Mouse (Mus musculus) forebrain, embryonic 10.5 days (tissue): ENCODE measurements around the gene Cacna1i. TPM values are rescaled to one million over a fixed set of nuclear protein-coding genes. Genes with fewer than 3 reads are reported as not detected.

Source experiments
- DNase-seq: peaks from one replicate; pipeline ENCODE4 v3.0.0-alpha.2; 2017; ENCODE audit warnings: low spot score; ENCODE audit errors: extremely low spot score
- H3K27ac ChIP-seq: fragments of 300-500 bp; sonication (generic); 2 replicates; pipeline ENCODE4 v1.5.1; 2016; ENCODE audit warnings: mild to moderate bottlenecking
- H3K27me3 ChIP-seq: fragments of 300-500 bp; sonication (generic); 2 replicates; pipeline ENCODE4 v1.6.1; 2016; ENCODE audit warnings: mild to moderate bottlenecking; ENCODE audit not compliant: poor library complexity, severe bottlenecking
- H3K36me3 ChIP-seq: fragments of 300-500 bp; sonication (generic); replicated peaks from 2 replicates; pipeline ENCODE4 v1.6.1; 2016; ENCODE audit warnings: mild to moderate bottlenecking, moderate library complexity
- H3K4me1 ChIP-seq: fragments of 300-500 bp; sonication (generic); 2 replicates; pipeline ENCODE4 v1.6.1; 2016
- H3K4me3 ChIP-seq: fragments of 300-500 bp; sonication (generic); 2 replicates; pipeline ENCODE4 v1.5.1; 2016; ENCODE audit warnings: mild to moderate bottlenecking, moderate library complexity
- H3K9me3 ChIP-seq: fragments of 300-500 bp; sonication (generic); 2 replicates; pipeline ENCODE4 v1.6.1; 2016; ENCODE audit warnings: mild to moderate bottlenecking, moderate library complexity
- WGBS: fragments of 180-500 bp; shearing (Covaris S2); methylation state at CpG from one replicate; pipeline ENCODE4 v1.1.7; 2016; 5-methylcytosine and 5-hydroxymethylcytosine counted together
- polyA plus RNA-seq: library from polyadenylated mRNA; unstranded; fragments of >200 nt; fragmentation: Nextera tagmentation; extraction: Ambion mirVana; gene quantifications from 2 replicates; pipeline ENCODE4 v1.2.1, GENCODE M21; 2016

The Cacna1i gene
- polyA plus RNA-seq, 1 experiment from 2014 or later = 0.04 TPM

- no peak for DNase-seq
- Histone ChIP-seq H3K27me3 (0 out of 2 replicates have a peak, but pooled peaks cover 4% of the 10 kb centered on the region), H3K9me3 (no peaks in the 10 kb centered on the region), H3K4me1 (peaks cover 13% of the 10 kb centered on the region), H3K36me3 (no peaks in the 10 kb centered on the region), H3K4me3 (no peak overlapping the region), H3K27ac (no peak overlapping the region)
- 86% methylated on average over 1 of the region's 1 CpGs for WGBS
Observed at GRCm38 (mm10) chr15:80399451-80399850, 112.4 kb downstream of the Cacna1i start.

GRCm38 (mm10) chr15:80401387-80401898, 114.4 kb downstream of the Cacna1i start:
- Histone ChIP-seq H3K4me3 (no peak overlapping the region), H3K9me3 (no peaks in the 10 kb centered on the region), H3K36me3 (no peaks in the 10 kb centered on the region), H3K27ac (no peak overlapping the region), H3K27me3 (no peaks in the 10 kb centered on the region), H3K4me1 (peaks cover 11% of the 10 kb centered on the region)
- WGBS = 58% methylated on average over 2 of the region's 2 CpGs
- no peak for DNase-seq

- no peaks in the 10 kb centered on the region for H3K27me3 ChIP-seq
- 81% methylated on average over 8 of the region's 8 CpGs for WGBS
Observed at GRCm38 (mm10) chr15:80401980-80402379, 114.9 kb downstream of the Cacna1i start.

GRCm38 (mm10) chr15:80407873-80408272, 120.8 kb downstream of the Cacna1i start:
- DNase-seq = no peak
- Histone ChIP-seq H3K36me3 (no peaks in the 10 kb centered on the region), H3K27me3 (no peaks in the 10 kb centered on the region), H3K4me3 (no peak overlapping the region), H3K27ac (0 out of 2 replicates have a peak overlapping the region, but pooled peaks have one; percentile 20), H3K9me3 (no peaks in the 10 kb centered on the region), H3K4me1 (0 out of 2 replicates have a peak, but pooled peaks cover 8% of the 10 kb centered on the region)
- WGBS = 57% methylated on average over 1 of the region's 1 CpGs

More at GRCm38 (mm10) chr15:80401980-80402379, 114.9 kb downstream of the Cacna1i start:
- no peak overlapping the region for H3K4me3 ChIP-seq
- no peaks in the 10 kb centered on the region for H3K9me3 ChIP-seq
- no peak overlapping the region for H3K27ac ChIP-seq
- DNase-seq = no peak
- H3K4me1 ChIP-seq = peaks cover 11% of the 10 kb centered on the region
- H3K36me3 ChIP-seq = no peaks in the 10 kb centered on the region

GRCm38 (mm10) chr15:80410661-80411060, 123.6 kb downstream of the Cacna1i start:
- H3K27me3 ChIP-seq = no peaks in the 10 kb centered on the region
- 0 out of 2 replicates have a peak, but pooled peaks cover 8% of the 10 kb centered on the region for H3K4me1 ChIP-seq
- DNase-seq = no peak
- H3K9me3 ChIP-seq = no peaks in the 10 kb centered on the region
- H3K27ac ChIP-seq = no peak overlapping the region
- H3K4me3 ChIP-seq = no peak overlapping the region
- 85% methylated on average over 7 of the region's 7 CpGs for WGBS
- H3K36me3 ChIP-seq = no peaks in the 10 kb centered on the region

GRCm38 (mm10) chr15:80413070-80413469, 126.0 kb downstream of the Cacna1i start:
- no peak for DNase-seq
- no peak overlapping the region for H3K27ac ChIP-seq
- 88% methylated on average over 4 of the region's 4 CpGs for WGBS
- H3K4me3 ChIP-seq = no peak overlapping the region
- no peaks in the 10 kb centered on the region for H3K27me3 ChIP-seq
- no peaks in the 10 kb centered on the region for H3K36me3 ChIP-seq
- no peaks in the 10 kb centered on the region for H3K4me1 ChIP-seq
- no peaks in the 10 kb centered on the region for H3K9me3 ChIP-seq

- no peak for DNase-seq
- Histone ChIP-seq H3K36me3 (no peaks in the 10 kb centered on the region), H3K4me1 (no peaks in the 10 kb centered on the region), H3K27ac (no peak overlapping the region), H3K27me3 (no peaks in the 10 kb centered on the region), H3K4me3 (no peak overlapping the region), H3K9me3 (no peaks in the 10 kb centered on the region)
- WGBS = 89% methylated on average over 17 of the region's 17 CpGs
Observed at GRCm38 (mm10) chr15:80413988-80414721, 127.1 kb downstream of the Cacna1i start.

GRCm38 (mm10) chr15:80415132-80415531, 128.1 kb downstream of the Cacna1i start:
- H3K36me3 ChIP-seq = no peaks in the 10 kb centered on the region
- no peak for DNase-seq
- WGBS = 78% methylated on average over 4 of the region's 4 CpGs
- no peaks in the 10 kb centered on the region for H3K9me3 ChIP-seq
- no peaks in the 10 kb centered on the region for H3K27me3 ChIP-seq
- H3K4me1 ChIP-seq = no peaks in the 10 kb centered on the region
- H3K4me3 ChIP-seq = no peak overlapping the region
- H3K27ac ChIP-seq = no peak overlapping the region

- Histone ChIP-seq H3K27ac (no peak overlapping the region), H3K4me3 (no peak overlapping the region), H3K9me3 (no peaks in the 10 kb centered on the region), H3K27me3 (no peaks in the 10 kb centered on the region), H3K4me1 (no peaks in the 10 kb centered on the region), H3K36me3 (no peaks in the 10 kb centered on the region)
- WGBS = 79% methylated on average over 9 of the region's 9 CpGs
- DNase-seq = no peak
Observed at GRCm38 (mm10) chr15:80417066-80417465, 130.0 kb downstream of the Cacna1i start.

GRCm38 (mm10) chr15:80418146-80418545, 131.1 kb downstream of the Cacna1i start:
- no peaks in the 10 kb centered on the region for H3K36me3 ChIP-seq
- no peaks in the 10 kb centered on the region for H3K27me3 ChIP-seq
- H3K4me3 ChIP-seq = no peak overlapping the region
- no peak overlapping the region for H3K27ac ChIP-seq
- WGBS = 87% methylated on average over 2 of the region's 2 CpGs
- no peaks in the 10 kb centered on the region for H3K9me3 ChIP-seq
- no peaks in the 10 kb centered on the region for H3K4me1 ChIP-seq
- no peak for DNase-seq

GRCm38 (mm10) chr15:80430324-80430723, 143.3 kb downstream of the Cacna1i start:
- H3K4me3 ChIP-seq = no peak overlapping the region
- no peak for DNase-seq
- peak overlapping the region; percentile 17; the same call in 1 of the 2 replicates for H3K27ac ChIP-seq
- no peaks in the 10 kb centered on the region for H3K27me3 ChIP-seq
- peaks cover 18% of the 10 kb centered on the region for H3K4me1 ChIP-seq
- H3K36me3 ChIP-seq = no peaks in the 10 kb centered on the region
- WGBS = 88% methylated on average over 11 of the region's 11 CpGs
- no peaks in the 10 kb centered on the region for H3K9me3 ChIP-seq

GRCm38 (mm10) chr15:80436961-80437360, 149.9 kb downstream of the Cacna1i start:
- Histone ChIP-seq H3K4me3 (no peak overlapping the region), H3K27me3 (peaks cover 7% of the 10 kb centered on the region), H3K27ac (peak overlapping the region; percentile 85; the same call in 1 of the 2 replicates), H3K4me1 (peaks cover 29% of the 10 kb centered on the region), H3K36me3 (no peaks in the 10 kb centered on the region), H3K9me3 (no peaks in the 10 kb centered on the region)
- DNase-seq = no peak
- WGBS = 88% methylated on average over 5 of the region's 5 CpGs

GRCm38 (mm10) chr15:80437996-80438395, 151.0 kb downstream of the Cacna1i start:
- peak; percentile 28 for DNase-seq
- H3K27ac ChIP-seq = peak overlapping the region; percentile 85
- H3K27me3 ChIP-seq = peaks cover 7% of the 10 kb centered on the region
- H3K36me3 ChIP-seq = no peaks in the 10 kb centered on the region
- H3K4me1 ChIP-seq = peaks cover 29% of the 10 kb centered on the region
- peak overlapping the region; percentile 22; the same call in 1 of the 2 replicates for H3K4me3 ChIP-seq
- WGBS = 44% methylated on average over 9 of the region's 9 CpGs
- H3K9me3 ChIP-seq = no peaks in the 10 kb centered on the region
